Mouse (Mus musculus): Measurements from ENCODE around the gene Kpna7.

The Kpna7 gene

DNA sequence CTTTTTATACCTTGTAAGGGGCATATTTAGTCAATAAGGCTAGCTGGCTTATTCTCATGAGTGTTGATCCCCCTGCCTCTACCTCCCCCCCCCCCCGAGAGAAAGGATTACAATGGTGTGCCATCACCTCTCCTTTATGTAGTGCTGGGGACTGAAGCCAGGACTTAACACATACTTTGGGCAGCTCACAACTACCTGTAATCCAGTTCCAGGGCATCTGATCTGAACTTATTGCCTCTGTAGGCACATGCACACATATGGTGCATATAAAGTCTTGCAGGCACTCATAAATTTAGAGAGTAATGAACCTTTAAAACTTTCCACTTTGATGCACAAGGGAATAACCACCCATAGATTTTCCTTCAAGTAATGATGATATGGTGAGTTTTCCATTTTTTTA, 69.6 kb downstream of the Kpna7 start:
- no peak for DNase-seq

DNA sequence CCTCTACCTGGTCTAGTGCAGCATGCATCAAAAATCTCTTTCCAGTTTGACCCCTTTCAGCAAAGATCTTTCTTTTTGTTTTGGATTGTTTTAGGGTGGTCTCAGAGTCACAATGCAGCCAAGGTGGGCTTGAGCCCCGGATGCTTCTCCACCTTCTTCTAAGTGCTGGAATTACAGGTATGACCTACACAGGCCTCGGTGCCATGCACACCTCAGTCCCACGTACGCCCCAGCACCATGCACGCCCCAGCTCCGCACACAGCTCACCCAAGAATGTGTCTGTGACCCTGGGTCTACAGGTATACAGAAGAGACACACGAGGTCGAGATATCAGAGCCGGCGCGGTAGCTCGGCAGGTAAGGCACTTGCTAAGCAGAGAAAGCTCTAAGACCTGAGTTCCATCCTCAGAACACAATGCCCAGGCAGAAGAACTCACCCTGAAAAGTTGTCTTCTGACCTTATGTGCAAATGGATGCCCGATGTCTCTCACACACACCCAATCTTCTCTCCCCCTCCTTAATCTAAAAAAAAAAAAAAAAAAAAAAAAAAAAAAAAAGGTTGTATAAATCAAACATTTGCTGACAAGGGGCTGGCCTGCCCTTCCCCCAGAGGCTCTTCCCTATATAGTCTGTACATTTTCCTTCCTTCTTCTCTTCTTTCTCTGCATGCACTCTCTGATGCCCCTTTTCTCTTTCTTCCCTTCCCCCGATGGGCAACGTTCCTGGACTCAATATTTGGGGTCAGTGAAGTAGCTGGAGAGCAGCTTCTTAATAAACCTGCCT, 74.8 kb downstream of the Kpna7 start:
- DNase-seq = no peak

DNA sequence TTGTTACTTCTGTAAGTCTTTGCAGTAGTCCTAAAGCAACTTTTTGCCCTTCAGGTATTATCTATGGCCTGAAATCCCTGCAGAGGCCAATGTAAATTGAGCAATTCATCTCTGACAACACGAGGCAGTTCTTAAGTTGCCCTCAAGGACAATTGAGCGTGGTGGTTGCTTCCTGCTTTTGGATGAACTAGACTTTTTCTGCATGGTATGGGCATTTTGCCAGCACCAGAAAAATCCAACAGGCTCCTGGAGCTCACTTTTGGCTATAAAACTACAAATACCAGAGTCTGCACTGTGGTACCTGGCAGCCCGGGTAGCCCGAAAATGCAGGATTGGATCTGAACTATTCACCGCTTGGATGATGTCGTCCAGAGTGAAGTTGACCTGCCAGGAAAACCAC, 78.2 kb downstream of the Kpna7 start:
- DNase-seq = no peak

DNA sequence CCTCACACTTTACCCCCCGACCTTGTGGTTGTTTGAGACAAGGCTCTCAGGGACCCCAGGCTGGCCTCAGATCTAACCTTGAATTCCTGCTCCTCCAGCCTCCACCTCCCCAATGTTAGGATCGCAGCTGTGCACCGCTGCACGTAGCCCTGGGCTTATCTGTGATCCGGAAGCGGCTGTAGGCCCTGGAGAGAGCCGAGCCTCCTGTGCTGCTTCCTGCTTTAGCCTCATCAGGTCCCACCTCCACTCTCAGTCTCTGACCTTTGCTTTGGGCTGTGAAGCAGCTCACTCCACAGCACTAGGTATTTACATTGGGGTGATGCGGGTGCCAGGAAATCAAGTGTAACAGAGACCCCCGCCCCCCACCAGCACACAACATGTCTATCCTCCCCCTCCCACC, 79.3 kb downstream of the Kpna7 start:
- no peak for DNase-seq

DNA sequence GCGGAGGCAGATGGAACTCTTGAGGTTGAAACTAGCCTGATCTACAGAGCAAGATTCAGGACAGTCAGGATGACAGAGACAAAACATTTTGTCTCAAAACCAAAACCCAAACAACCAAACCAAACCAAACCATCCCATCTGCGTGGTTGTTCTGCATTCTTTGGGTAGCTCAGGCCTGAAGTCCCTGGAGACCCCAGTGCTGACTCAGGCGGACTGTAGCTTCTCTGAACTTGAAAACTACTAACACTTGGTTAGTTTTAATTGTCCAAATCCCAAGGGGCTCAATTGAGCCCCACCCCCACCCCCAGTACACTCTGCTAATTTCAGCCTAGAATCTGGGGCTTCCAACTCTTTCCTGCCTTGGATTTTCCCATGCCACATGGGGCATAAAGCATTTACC, 80.5 kb downstream of the Kpna7 start:
- DNase-seq = no peak

DNA sequence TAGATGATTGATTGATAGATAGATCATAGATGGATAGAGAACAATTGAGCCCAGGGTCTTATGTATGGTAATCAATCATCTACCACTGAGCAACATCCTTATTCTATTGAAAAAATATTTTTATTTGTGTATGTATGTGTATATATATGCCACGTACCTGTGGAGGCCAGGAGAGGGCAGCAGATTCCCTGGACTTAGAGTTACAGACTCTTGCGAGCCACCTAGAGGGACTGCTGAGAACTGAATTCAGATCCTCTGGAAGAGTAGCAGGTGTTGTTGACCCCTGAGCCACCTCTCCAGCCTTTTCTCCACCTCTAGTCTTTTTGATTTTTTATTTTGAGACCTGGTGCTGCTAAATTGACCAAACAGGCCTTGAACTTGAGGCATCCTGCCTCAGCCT, 85.3 kb downstream of the Kpna7 start:
- DNase-seq = no peak

DNA sequence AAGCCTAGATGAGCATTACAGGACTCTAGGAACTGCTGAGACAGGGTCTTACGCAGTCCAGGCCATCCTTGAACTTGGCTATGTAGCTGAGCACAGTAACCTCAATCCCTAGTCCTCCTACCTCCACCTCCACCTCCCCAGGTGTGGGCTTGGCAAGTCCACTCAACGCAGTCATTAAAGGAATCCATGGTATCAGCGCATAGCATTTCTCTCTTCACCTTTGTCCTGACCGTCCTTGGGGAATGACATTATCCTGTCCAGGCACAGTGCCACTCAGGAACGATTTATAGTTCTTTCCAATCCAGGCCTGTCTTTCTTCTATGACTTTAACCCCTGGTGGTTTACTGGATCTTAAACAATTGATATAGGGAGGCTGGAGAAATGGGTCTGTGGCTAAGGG, 93.3 kb downstream of the Kpna7 start:
- no peak for DNase-seq

DNA sequence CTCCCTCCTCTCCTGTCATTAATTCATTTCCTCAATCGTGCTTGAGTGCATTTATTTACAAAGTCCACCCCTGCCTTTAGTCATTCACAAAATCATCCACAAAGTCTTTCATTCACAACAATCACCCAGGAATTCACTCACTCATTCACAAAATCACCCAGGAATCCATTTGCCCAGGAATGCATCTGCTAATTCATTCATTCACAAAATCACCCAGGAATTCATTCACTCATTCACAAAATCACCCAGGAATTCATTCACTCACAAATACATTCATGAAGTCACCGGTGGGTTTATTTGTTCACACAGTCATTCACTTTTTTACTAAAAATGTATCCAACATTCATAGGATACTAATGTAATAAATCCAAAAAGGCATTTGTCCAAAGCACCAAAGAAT, 93.8 kb downstream of the Kpna7 start:
- DNase-seq = no peak

DNA sequence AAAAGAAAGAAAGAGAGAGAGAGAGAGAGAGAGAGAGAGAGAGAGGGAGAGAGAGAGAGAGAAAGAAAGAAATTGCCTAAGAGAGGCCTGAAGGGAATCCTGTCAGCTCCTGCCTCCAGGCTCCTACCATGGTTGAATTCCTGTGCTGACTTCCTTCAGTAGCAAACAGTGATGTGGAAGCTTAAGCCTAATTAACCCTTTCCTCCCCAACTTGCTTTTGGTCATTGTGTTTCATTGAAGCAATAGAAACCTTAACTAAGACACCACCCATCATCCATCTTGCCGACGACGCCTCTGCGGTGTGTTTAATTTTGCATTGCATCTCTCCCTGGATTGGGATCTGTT, 94.8 kb downstream of the Kpna7 start:
- no peak for DNase-seq

DNA sequence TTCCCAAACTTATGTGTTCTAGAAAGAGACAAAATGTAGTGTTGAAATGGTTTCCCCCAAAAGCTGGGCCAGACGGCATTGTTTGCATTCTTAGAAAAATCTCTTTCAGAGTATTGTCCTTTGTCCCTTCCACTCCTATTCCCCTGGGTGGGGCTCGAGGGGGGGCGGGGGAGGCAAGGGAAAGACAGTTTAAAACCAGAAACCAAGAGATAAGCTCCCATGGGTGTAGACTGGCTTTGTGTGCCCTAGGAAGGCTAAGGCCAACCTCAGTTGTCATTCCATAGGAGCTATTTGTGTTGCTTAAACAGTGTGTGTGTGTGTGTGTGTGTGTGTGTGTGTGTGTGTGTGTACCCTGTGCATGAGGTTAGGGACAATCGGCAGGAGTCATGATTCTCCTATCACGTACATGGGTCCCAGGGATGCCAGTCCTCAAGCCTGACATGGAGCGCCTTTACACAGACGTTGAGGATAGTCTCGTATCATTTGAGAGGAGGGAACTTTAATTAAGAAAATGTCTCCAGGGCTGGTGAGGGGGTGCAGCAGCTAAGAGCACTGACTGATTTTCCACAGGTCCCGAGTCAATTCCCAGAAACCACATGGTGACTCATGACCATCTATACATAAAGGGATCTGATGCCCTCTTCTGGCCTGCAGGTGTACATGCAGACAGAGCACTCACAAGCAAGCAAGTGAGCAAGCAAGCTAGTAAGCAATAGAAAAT, 95.3 kb downstream of the Kpna7 start:
- peak; percentile 60 for DNase-seq

DNA sequence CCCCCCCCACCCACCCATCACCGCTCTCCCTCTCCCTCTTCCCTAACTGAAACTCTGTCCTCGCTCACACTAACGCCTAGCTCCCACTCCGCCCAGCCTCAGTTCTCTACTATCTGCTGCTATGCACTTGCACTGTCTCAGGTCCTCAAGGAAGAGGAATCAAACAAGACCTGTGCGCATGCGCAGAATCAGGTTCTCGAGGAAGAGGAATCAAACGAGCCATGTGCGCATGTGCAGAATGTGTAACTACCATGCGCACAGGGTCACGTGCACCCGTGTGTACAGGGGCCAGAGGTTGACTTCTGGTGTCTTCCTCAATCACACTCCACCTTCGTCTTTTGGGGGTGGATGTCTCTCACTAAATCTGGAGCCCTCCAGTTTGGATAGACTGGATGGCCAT, 96.3 kb downstream of the Kpna7 start:
- no peak for DNase-seq

DNA sequence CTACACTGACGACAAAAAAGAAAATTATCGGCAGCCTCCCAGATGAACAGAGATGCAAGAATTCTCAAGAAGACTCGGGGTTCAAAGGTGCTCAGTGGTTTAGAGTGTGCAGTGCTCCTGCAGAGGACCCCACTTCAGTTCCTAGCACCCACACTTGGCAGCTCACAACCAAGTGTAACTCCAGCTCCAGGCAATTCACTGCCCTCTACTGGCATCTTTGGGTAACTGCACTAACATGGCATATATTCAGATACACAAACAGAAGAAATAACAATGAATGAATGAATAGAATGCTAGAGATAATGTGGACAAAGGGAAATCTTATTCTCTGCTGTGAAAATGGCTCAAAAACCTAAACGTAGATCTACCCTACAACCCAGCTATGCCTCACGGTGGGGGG, 99.0 kb downstream of the Kpna7 start:
- no peak for DNase-seq

DNA sequence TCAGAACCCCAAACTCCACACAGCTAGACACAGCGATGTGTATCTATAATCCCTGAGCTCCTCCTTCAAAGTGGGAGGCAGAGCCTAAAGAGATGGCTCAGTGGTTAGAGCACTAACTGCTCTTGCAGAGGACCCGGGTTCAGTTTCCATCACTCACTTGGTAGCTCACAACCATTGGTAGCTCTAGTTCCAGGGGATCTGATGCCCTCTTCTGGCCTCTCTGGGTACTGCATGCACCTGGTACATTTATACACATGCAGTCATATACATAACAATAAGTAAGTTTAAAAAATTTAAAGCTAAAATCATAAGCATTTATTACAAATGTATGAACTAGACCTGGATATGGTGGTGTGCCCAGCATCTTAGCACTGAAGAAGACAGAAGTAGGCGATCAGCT, 100.6 kb downstream of the Kpna7 start:
- no peak for DNase-seq

DNA sequence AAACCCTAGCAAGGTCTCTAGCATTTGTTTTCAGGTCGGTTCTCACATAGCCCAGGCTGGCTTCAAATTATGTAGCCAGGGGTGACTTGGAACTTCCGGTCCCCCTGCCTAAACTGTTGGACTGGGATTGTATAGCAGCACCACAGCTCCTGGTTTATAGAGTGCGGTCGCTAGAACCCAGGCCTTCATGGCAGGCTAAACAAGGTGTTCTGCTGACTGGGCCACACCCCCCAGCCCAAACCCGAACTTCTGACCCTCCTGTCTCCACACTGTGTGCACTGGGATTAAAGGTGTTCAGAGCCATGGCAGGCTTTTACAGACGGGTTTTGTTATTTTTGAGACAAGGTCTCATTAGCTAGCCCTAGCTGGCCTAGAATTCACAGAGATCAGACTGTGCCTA, 104.7 kb downstream of the Kpna7 start:
- no peak for DNase-seq

DNA sequence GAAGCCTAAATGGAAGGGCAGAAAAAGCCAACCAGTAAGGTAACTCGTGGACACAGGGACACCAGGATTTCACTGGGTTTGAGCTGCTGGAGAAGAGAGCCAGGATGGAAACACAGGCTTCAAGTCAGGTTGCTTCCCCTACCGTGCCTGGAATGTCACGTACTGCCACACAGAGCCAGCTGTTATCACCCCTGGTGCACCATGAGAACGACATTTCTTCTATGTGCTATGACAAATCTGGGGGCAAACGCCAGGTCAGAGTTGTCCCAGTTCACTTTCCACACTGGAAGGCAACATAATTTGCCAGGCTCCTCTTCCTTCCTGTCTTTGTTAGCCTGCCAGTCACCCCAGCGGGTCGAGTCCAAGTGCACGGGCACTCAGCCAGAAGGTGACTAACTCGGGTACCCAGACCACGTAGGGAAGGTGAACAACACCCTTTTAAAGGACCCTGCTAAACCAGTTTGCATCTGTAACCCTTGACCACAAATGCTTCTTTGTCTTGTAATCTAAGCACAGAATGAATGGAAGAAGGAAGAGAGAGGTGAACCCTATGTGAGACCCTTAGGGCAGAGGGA, 105.2 kb downstream of the Kpna7 start:
- DNase-seq = no peak

DNA sequence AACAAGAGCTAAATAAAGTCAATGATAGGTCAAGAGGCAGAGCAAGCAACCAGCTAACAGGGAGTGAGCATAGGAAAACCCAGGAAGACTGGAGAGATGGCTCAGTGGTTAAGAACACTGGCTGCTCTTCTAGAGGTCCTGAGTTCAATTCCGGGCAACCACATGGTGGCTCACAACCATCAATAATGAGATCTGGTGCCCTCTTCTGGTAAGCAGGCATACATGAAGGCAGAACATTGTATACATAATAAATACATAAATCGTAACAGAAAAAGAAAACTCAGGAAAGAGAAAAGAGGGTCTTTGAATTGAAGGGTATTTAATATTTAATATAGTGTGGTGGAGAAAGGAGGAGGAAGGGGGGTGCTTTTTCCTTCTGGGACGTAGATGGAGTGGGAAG, 112.6 kb downstream of the Kpna7 start:
- DNase-seq = no peak

DNA sequence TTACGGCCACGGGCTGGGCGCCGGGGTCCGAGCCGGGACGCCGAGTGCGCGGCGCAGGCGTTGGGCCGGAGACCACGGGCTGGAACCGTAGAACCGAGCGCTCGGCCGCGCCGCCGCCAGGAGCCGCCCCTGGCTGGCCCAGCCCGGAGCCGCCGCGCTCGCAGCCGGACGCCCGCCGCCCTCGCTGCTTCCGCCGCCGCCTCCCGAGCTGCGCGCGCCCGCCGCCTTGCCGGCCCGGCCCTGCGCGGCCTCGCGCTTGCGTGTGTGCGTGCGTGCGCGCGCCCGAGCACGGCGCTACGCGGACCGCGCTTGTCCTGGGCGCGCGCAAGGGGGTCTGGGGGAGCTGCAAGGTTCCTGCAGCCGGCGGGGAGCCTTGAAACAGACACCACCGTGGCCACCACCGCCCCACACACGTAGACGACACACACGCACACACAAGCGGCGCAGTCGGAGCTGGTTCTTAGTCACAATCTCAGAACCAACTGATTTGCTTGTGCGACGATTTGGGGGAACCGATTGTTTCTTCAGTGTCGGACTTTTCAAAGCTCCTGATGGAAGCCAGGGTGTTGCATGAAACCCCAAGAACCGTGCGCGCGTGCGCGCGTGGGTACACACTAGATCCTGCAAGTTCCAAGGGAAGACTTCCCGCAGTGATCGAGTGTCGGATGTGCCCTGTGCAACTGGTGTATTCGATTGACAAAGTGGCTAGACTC, 118.0 kb downstream of the Kpna7 start, which contains the start of gene Smurf1:
TSS of gene Smurf1 (minus strand) at position 209 of the 713 bp plus-strand sequence.
- peak; percentile 87 for DNase-seq

DNA sequence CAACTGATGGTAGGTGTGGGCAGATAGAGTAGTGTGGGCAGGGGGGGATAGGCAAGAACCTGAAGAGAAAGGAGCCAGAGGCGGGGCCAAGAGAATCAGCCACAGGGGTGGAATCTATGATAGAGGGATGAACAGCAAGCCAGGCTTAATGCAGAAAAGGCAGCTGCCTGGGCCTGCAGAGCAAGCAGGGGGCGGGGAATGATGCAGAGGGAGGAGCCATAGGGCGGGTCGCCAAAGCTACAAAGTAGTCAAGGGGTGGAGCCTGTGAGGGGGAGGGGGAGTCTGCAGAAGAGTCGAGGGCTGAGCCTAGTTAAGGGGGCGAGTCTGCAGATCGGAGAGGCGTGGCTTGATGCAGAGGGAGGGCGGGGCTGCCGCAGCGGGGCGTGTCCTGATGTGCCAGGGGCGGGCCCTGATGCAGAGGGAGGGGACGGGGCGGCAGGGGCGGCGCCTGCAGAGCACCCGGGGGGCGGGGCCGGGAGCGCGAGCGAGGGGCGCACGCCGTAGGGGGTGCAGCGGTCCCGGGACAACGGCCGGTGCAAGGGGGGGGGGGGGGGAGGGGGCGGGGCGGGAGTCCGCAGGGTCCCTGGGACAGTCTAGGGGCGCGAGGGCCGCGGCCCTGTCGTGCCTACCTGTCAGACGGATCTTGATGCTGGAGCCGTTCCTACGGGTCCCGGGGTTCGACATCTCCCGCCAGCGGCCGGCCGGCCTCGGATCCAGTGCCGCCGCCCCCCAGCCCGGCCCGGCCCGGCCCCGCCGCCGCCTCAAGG, 118.8 kb downstream of the Kpna7 start:
- peak; percentile 79 for DNase-seq

DNA sequence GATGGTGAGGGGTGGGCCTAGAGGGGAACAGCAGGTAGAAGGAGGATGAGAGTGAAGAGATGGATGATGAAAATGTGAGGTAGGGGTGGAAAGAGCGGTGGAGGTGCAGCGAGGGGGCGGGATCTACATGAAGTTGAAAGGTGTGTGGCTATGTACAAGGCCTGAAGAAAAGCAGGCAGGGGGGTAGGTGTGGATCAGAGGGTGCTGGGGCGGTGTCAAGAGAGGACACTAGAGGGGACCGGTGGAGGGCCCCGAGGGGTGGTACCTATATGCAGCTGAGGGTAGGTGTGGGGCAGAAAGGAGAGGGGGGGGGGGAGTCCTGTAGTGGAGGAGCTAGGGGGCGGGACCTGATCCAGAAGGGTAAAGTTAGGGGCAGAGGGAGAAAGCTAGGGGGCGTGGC, 119.4 kb downstream of the Kpna7 start:
- DNase-seq = no peak

DNA sequence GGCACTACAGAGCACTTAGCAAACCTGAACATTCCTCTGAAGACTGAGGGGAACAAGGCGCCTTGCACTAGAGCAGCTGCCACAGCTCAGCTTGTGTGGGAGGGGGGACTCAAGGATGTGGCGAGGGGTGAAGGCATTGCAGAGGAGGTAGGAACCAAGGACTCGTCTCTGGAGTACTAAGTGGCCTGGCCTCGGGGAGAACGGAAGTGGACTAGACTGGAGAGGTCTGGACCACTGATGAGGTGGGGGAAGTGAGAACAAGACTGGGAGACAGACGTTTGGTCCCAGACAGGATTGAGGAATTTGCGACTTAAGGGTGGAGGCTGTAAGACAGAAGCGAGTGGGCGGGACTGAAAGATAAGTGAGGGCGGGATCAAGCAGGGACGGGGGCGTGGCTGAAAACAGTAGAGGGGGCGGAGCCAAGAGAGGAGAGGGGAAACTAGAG, 120.0 kb downstream of the Kpna7 start:
- peak; percentile 75 for DNase-seq

DNA sequence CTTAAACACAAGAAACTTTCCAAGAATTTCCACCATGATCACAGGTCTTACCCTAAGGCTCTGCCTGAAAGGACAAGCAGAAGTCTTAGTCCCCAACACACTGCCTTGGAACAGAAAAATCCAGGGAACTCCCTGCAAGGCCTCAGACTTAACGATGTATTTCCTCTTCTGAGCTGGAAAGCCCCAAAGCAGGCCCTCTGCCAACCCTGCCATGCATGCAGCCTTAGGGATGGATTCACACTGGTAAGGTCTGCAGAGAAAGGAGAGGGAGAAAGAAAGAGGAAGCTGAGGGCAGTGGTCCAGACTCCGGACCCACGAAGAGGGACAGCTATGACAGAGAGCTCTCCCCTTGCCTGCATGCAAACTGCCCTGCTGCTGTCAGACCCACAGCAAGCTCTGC, 120.4 kb downstream of the Kpna7 start:
- no peak for DNase-seq

DNA sequence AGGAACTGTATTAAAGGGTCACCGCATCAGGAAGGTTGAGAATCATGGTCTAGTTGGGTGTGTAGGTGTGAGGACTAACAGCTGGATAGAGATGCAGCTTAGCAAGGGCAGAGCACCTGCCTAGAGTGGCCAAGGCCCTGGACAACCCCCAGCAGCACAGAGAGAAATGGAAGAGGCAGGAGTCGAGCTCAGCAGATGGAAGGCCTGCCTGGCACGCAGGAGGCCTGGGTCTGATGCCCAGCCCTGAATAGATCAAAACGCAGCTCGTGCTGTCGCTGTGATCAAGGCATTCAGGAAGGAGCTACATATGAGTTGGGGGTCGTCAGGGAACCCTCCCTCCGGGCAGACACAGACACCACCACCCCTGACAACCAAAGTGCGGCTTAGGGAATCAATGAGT, 125.6 kb downstream of the Kpna7 start:
- DNase-seq = no peak

DNA sequence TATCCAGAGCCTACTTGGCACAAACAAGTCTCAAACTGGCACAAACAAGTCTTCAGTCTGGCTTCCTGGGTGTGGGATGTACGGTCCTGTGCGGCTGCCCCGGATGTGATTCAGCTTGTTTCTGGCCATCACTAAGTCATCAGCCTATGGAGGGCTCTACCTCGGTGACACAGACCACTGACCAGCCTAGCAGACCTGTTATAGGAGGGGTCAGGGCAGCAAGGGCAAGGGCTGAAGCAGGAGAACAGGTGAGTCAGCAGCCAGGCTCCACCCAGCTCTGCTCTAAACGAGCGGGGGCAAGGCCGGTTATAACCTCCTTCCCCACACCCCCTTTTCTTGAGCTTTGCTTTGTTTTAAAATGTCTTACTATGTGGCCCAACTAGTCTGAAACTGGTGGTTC, 129.4 kb downstream of the Kpna7 start:
- DNase-seq = no peak

All from right cerebral cortex, adult 18-20 months (tissue).